Mouse (Mus musculus) thymus, adult 2 months (tissue): Measurements from ENCODE around the gene Fpr1.

ENCODE experiments used
- CTCF ChIP-seq: fragments of 200-500 bp; IDR thresholded peaks from 2 replicates; pipeline ENCODE4 v1.5.1; 2012; ENCODE audit warnings: mild to moderate bottlenecking, control low read depth, low read length, moderate library complexity, borderline replicate concordance; ENCODE audit not compliant: control insufficient read depth, poor library complexity, insufficient read depth; ENCODE audit errors: extremely low read depth
- POLR2A ChIP-seq: fragments of 200-500 bp; IDR thresholded peaks from 2 replicates; pipeline ENCODE4 v1.6.1; 2012; ENCODE audit warnings: mild to moderate bottlenecking, low read length, control low read depth, moderate library complexity; ENCODE audit not compliant: control insufficient read depth, poor library complexity, insufficient read depth; ENCODE audit errors: extremely low read depth

GRCm38 (mm10) chr17:17865168-17865567, 18.6 kb downstream of the Fpr1 start:
- TF ChIP-seq CTCF (no peak), POLR2A (no peak)
